Mouse (Mus musculus): ENCODE results near the gene Fam172a.

DNA sequence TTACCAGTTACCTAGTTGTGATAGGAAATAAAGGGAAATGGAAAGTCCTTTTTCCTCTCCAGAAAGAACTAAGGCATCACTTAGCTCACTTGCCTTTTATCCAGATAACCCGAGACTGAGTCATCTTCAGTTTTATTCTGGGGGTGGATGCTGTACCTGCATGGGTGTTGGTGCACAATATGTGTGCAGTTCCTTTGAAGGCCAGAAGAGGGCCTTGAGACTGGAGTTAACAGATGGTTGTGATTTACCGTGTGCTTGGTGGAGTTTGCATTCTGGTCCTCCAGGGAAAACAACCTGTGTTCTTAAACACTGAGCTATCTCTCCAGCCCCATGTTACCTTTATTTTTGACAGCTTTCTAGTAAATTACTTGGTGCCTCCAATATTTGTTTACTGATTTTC lies 392.5 kb downstream of the Fam172a start:
- TF ChIP-seq CTCF (IDR thresholded peaks at IDR 0.05; ENCODE audit: extremely low read depth, insufficient read length, insufficient replicate concordance, low read depth, low read length) = no peak
- no peak for TF ChIP-seq POLR2A (IDR thresholded peaks at IDR 0.05; ENCODE audit: low read depth, low read length)

Measured in small intestine, adult 2 months (tissue).